Mouse (Mus musculus) CD4-positive, CD25-positive, alpha-beta regulatory T cell, adult 9 weeks (primary cell): ENCODE results near the gene Hoxb9. TPM values are rescaled to one million over a fixed set of nuclear protein-coding genes. Genes with fewer than 3 reads are reported as not detected.

Experiments
- polyA plus RNA-seq: library from polyadenylated mRNA; unstranded; fragments of 100-300 nt; shearing (Covaris generic); gene quantifications from one replicate; pipeline ENCODE4 v1.2.1, GENCODE M21; 2017

Hoxb9 gene
- not detected for polyA plus RNA-seq

GRCm38 (mm10) chr11:96270996-96271540 is at the start of gene Hoxb9:
Gene Hoxb9 (plus strand): TSS chr11:96271457.

GRCm38 (mm10) chr11:96281855-96282570 is 10.8 kb downstream of the Hoxb9 start, which contains the start of gene Hoxb8:
Gene Hoxb8 (plus strand): TSS chr11:96281905.

GRCm38 (mm10) chr11:96285771-96286738 is 14.8 kb downstream of the Hoxb9 start, which contains the start of gene Hoxb7:
Gene Hoxb7 (plus strand): TSS chr11:96286623.

GRCm38 (mm10) chr11:96291681-96292564 is 20.7 kb downstream of the Hoxb9 start, which contains the start of gene Hoxb6:
Gene Hoxb6 (plus strand): TSS chr11:96292476.

GRCm38 (mm10) chr11:96303151-96304099 is 32.2 kb downstream of the Hoxb9 start, which contains the start of gene Hoxb5:
Gene Hoxb5 (plus strand): TSS chr11:96303336.

GRCm38 (mm10) chr11:96317608-96318367 is 46.5 kb downstream of the Hoxb9 start, which contains the start of gene Hoxb4:
Gene Hoxb4 (plus strand): TSS chr11:96318267.

DNA sequence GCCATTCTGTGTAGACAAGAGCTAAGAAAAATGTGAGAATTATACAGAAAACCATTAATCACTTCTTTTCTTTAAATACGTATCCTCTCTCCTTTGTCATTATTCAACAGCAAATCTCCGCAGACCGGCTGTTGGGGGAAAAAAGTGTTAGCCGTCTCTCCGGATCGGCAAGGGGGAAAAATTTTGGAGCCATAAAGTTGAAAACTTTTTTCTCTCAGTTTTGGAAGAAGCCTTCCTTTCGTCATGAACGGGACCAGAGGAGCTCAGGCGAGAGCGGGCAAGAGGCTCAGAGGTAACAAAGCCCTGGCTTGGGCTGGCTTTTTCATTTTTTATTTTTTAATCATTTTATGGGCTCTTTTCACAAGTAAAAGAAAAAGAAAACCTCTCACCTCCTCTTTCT is 51.9 kb downstream of the Hoxb9 start, which contains the start of gene Hoxb3:
Hoxb3 (plus strand) TSS at position 173 of the 400 bp plus-strand sequence.

Other genes starting within 250 kb of the Hoxb9 start
- not detected for gene Gip, start 246.9 kb upstream of the Hoxb9 start, polyA plus RNA-seq
- gene Snf8, start 236.6 kb upstream of the Hoxb9 start, polyA plus RNA-seq, result 68.8 TPM
- gene Ube2z, start 206.1 kb upstream of the Hoxb9 start, polyA plus RNA-seq, result 6.6 TPM
- gene Atp5g1, start 195.8 kb upstream of the Hoxb9 start, polyA plus RNA-seq, result 440 TPM
- gene Calcoco2, start 159.5 kb upstream of the Hoxb9 start, polyA plus RNA-seq, result not detected
- gene Ttll6, start 137.7 kb upstream of the Hoxb9 start, polyA plus RNA-seq, result not detected
- gene Hoxb13, start 77.1 kb upstream of the Hoxb9 start, polyA plus RNA-seq, result not detected
- gene Hoxb8, start 10.4 kb downstream of the Hoxb9 start, polyA plus RNA-seq, result not detected
- gene Hoxb7, start 15.2 kb downstream of the Hoxb9 start, polyA plus RNA-seq, result not detected
- gene Hoxb6, start 21.0 kb downstream of the Hoxb9 start, polyA plus RNA-seq, result not detected
- not detected for gene Hoxb5, start 31.9 kb downstream of the Hoxb9 start, polyA plus RNA-seq
- gene Hoxb4, start 46.8 kb downstream of the Hoxb9 start, polyA plus RNA-seq, result 0.63 TPM
- not detected for gene Hoxb3, start 51.9 kb downstream of the Hoxb9 start, polyA plus RNA-seq
- not detected for gene Hoxb2, start 79.1 kb downstream of the Hoxb9 start, polyA plus RNA-seq
- gene Hoxb1, start 94.3 kb downstream of the Hoxb9 start, polyA plus RNA-seq, result not detected
- gene Skap1, start 193.1 kb downstream of the Hoxb9 start, polyA plus RNA-seq, result 865 TPM